Mouse (Mus musculus) heart, embryonic 11.5 days (tissue): ENCODE results near the gene Pfdn5. TPM values are rescaled to one million over a fixed set of nuclear protein-coding genes. Genes with fewer than 3 reads are reported as not detected.
A peak's percentile ranks its signal among the peaks of the same experiment; 100 is the strongest.

Experiments
- ATAC-seq: fragments of 200-750 bp; cut with Nextera tagmentation; replicated peaks from 2 replicates; pipeline ENCODE4 v1.8.0; 2017; ENCODE audit warnings: moderate library complexity; ENCODE audit not compliant: insufficient number of reproducible peaks, low FRiP score, low TSS enrichment
- H3K27ac ChIP-seq: fragments of 300-500 bp; sonication (generic); 2 replicates; pipeline ENCODE4 v1.5.1; 2014; ENCODE audit warnings: mild to moderate bottlenecking, low read depth, low read length
- H3K27me3 ChIP-seq: fragments of 300-500 bp; sonication (generic); 2 replicates; pipeline ENCODE4 v1.6.1; 2014; ENCODE audit warnings: mild to moderate bottlenecking, low read length, mixed read lengths; ENCODE audit not compliant: control insufficient read depth, insufficient read depth
- H3K36me3 ChIP-seq: fragments of 300-500 bp; sonication (generic); 2 replicates; pipeline ENCODE4 v1.6.1; 2014; ENCODE audit warnings: mild to moderate bottlenecking, low read length, moderate library complexity, mixed read lengths; ENCODE audit not compliant: control insufficient read depth, insufficient read depth
- H3K4me1 ChIP-seq: fragments of 300-500 bp; sonication (generic); 2 replicates; pipeline ENCODE4 v1.6.1; 2014; ENCODE audit warnings: low read length; ENCODE audit not compliant: control insufficient read depth, insufficient read depth
- H3K4me2 ChIP-seq: fragments of 300-500 bp; sonication (generic); 2 replicates; pipeline ENCODE4 v1.6.1; 2014; ENCODE audit warnings: mild to moderate bottlenecking, moderate library complexity
- H3K4me3 ChIP-seq: fragments of 300-500 bp; sonication (generic); 2 replicates; pipeline ENCODE4 v1.5.1; 2014; ENCODE audit warnings: low read depth, low read length
- H3K9ac ChIP-seq: fragments of 300-500 bp; sonication (generic); 2 replicates; pipeline ENCODE4 v1.6.1; 2014; ENCODE audit warnings: mild to moderate bottlenecking, low read depth, low read length, moderate library complexity
- H3K9me3 ChIP-seq: fragments of 300-500 bp; sonication (generic); replicated peaks from 2 replicates; pipeline ENCODE4 v1.6.1; 2016; ENCODE audit warnings: low read length; ENCODE audit not compliant: control insufficient read depth
- WGBS: fragments of 180-500 bp; shearing (Covaris S2); extraction: QIAGEN DNeasy Blood & Tissue Kit; methylation state at CpG from one replicate; pipeline ENCODE4 v1.1.7; 2014; ENCODE audit not compliant: insufficient replicate concordance; 5-methylcytosine and 5-hydroxymethylcytosine counted together
- polyA plus RNA-seq: library from polyadenylated mRNA; unstranded; fragments of >200 nt; fragmentation: Nextera tagmentation; extraction: Ambion mirVana; gene quantifications from 2 replicates; pipeline ENCODE4 v1.2.1, GENCODE M21; 2014

The Pfdn5 gene
- polyA plus RNA-seq, 1 experiment from 2014 or later = 350 TPM

DNA sequence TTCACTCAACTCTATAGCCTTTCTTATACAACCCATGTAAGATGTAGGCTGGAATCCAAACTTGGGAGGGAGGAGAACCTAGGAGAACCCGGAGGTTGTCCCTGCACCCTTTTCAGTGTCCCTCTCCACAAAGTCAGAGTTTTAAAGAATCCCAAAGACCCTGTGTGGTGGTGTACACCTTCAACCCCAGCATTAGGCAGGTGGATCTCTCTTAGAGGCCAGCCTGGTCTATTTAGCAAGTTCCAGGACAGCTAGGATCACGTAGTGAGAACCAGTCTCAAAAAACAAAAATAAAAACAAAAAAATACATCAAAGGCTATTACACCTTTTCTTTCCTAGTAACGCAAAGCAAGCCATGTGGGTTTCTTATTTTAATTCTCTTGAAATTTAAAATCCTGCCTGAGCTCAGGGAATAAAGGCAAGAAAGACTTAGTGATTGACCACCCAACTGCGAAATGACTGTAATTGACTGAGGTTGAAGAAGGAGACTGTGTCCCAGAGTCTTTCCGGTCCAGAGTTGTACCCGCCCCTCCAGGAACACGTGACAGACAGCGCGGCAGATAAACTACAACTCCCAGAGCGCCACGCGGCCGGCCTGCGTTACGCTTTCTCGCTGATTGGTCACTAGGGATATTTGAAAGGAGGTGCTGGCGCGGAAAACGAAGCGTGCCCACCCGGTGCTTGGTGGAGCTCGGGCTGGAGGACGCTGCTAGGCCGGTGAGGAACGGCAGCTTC, 30.1 kb upstream of the Pfdn5 start, which contains the start of gene Espl1:
Espl1 (plus strand) TSS at position 634 of the 735 bp plus-strand sequence.
- ATAC-seq = peak; percentile 94
- 7% methylated on average over 25 of the region's 25 CpGs for WGBS

DNA sequence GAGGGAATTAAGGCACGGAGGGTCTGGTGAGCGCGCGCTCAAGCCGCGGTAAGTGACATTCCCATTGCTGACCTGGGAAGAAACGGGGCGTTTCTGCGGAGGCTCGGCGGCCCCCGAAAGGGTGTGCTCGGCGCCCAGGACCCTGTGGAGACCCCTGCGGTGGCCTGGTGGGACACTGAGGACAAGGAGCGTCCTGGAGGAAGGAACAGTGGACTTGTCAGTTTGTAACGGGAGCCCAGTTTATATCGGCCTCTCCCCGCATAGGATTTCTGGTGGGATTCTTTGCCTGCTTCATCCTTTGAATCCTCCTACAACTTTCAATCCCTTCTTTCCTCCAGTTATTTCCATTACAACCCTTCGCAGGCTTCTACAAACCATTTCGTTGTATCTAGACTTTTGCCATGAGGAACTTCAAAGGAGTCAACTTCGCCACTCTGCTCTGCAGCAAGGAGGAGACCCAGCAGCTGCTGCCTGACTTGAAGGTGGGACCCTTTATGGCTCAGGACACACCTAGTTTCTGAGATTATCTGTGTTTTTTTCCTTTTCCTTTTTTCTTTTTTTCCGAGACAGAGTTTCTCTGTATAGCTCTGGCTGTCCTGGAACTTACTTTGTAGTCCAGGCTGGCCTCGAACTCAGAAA, 29.4 kb upstream of the Pfdn5 start:
- 0 out of 2 replicates have a peak, but pooled peaks have one; percentile 17 for ATAC-seq
- H3K27ac ChIP-seq = 0 out of 2 replicates have a peak overlapping the region, but pooled peaks have one; percentile 12
- H3K27me3 ChIP-seq = no peaks in the 10 kb centered on the region
- peak overlapping the region; percentile 75 for H3K4me3 ChIP-seq
- H3K9ac ChIP-seq = peak overlapping the region; percentile 75
- H3K4me2 ChIP-seq = peak overlapping the region; percentile 82
- WGBS = 3% methylated on average over 24 of the region's 24 CpGs
- 0 out of 2 replicates have a peak, but pooled peaks cover 3% of the 10 kb centered on the region for H3K4me1 ChIP-seq
- peaks cover 14% of the 10 kb centered on the region for H3K36me3 ChIP-seq
- no peaks in the 10 kb centered on the region for H3K9me3 ChIP-seq

More for the DNA sequence above, 30.1 kb upstream of the Pfdn5 start, which contains the start of gene Espl1:
- Histone ChIP-seq H3K27ac (0 out of 2 replicates have a peak within 1 kb of the TSS, but pooled peaks have one; percentile 12), H3K9ac (peak within 1 kb of the TSS; percentile 75), H3K4me2 (peak within 1 kb of the TSS; percentile 82), H3K4me1 (0 out of 2 replicates have a peak, but pooled peaks cover 3% of the 10 kb centered on the region), H3K9me3 (no peaks in the 10 kb centered on the region), H3K4me3 (peak within 1 kb of the TSS; percentile 75), H3K27me3 (no peaks in the 10 kb centered on the region), H3K36me3 (peaks cover 14% of the 10 kb centered on the region)

DNA sequence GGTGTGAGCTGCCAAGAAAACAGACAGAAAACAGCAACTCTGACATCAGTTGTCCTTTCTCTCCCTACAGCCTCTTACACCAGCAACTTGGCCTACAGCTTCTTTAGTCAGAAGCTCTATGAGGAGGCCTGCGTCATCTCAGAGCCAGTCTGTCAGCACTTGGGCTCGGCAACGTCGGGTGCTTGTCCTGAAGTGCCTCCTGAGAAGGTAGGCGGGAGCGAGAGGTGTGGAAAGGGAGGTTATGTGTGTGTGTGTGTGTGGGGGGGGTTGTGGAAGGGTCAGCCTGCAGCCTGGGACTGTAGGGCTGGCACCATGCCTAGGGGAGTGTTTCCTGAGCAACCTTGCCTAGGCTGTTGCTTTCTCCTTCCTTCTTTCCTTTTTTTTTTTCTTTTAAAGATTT, 23.4 kb upstream of the Pfdn5 start:
- H3K4me1 ChIP-seq = no peaks in the 10 kb centered on the region
- H3K27ac ChIP-seq = peak overlapping the region; percentile 29; the same call in 1 of the 2 replicates
- WGBS = 20% methylated on average over 6 of the region's 6 CpGs
- peak; percentile 67 for ATAC-seq
- H3K36me3 ChIP-seq = peaks cover 34% of the 10 kb centered on the region
- no peak overlapping the region for H3K4me2 ChIP-seq
- no peak overlapping the region for H3K9ac ChIP-seq
- H3K9me3 ChIP-seq = no peaks in the 10 kb centered on the region
- no peak overlapping the region for H3K4me3 ChIP-seq
- no peaks in the 10 kb centered on the region for H3K27me3 ChIP-seq

DNA sequence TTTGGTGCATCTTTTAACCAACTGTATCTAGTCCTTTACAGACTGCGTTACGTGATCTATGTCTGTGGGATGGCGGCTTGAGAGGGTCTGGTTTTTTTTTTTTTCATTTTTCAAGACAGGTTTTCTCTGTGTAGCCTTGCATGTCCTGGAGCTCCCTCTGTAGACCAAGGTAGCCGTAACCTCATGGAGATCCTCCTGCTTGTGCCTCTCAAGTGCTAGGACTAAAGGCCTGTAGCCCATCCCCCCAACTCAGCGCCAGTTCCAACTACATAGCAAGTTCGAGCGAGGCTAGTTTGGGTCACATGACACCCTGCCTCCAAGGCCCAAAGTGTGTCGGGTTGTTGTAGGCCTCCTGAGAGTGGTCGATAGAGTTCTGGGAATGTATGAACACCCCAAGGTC, 17.2 kb upstream of the Pfdn5 start:
- peaks cover 43% of the 10 kb centered on the region for H3K36me3 ChIP-seq
- H3K27ac ChIP-seq = no peak overlapping the region
- no peak for ATAC-seq
- no peak overlapping the region for H3K9ac ChIP-seq
- H3K4me1 ChIP-seq = no peaks in the 10 kb centered on the region
- no peak overlapping the region for H3K4me2 ChIP-seq
- no peaks in the 10 kb centered on the region for H3K9me3 ChIP-seq
- WGBS = 82% methylated on average over 9 of the region's 9 CpGs
- no peaks in the 10 kb centered on the region for H3K27me3 ChIP-seq
- no peak overlapping the region for H3K4me3 ChIP-seq

DNA sequence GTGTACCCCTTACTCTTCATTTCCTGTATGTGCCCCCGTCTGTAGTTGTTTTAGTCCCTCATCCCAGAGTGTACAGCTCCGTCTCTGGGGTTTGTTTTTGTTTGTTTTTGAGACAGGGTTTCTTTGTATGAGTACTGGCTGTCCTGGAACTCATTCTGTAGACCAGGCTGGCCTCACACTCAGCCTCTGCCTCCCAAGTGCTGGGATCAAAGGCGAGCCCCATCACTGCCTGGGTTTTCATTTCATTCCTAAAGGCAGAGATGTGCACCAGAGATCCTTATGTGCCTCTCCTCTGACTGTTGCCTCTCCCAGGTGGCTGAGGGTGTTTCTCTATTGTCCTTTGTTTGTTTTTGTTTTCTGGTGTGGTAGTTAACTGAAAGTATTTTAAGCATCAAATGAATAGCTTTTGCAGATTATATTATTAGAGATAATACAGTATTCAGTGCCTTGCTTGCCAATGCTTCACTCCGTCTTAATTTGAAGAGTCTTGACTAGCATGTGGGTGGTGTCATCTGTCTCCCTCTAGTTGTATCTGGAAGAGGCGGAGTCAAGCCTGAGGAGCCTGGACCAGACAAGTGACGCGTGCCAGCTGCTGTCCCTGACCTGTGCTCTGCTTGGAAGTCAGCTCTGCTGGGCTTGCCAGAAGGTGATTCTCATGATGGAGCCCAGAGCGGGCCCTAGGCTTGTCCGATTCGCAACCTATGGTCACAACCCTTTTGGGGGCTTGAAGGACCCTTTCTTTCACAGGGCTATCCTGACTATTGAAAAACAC, 15.7 kb upstream of the Pfdn5 start:
- Histone ChIP-seq H3K4me3 (no peak overlapping the region), H3K9me3 (no peaks in the 10 kb centered on the region), H3K27ac (no peak overlapping the region), H3K4me1 (no peaks in the 10 kb centered on the region), H3K36me3 (peaks cover 45% of the 10 kb centered on the region), H3K4me2 (no peak overlapping the region), H3K9ac (no peak overlapping the region), H3K27me3 (no peaks in the 10 kb centered on the region)
- WGBS = 57% methylated on average over 10 of the region's 10 CpGs
- no peak for ATAC-seq

DNA sequence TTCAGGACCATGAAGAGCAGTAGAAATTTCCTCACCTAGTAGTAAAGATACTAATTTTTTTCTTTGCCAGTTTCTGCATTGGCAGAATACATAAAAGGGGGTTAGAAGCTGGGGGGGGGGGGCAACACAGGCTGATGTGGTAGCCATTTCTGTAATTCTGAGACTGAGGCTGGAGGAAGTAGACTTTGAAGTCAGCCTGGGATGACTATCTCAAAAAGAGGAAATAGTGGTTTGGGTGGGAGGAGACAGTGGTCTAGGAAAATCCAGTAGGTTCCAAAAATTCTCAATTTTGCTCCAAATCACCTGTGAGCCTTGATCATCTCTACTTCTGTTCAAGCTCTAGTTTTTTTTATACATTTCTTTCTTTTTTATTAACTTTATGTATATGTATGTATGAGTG, 14.4 kb upstream of the Pfdn5 start:
- H3K4me2 ChIP-seq = no peak overlapping the region
- no peaks in the 10 kb centered on the region for H3K4me1 ChIP-seq
- H3K36me3 ChIP-seq = peaks cover 47% of the 10 kb centered on the region
- H3K27me3 ChIP-seq = no peaks in the 10 kb centered on the region
- H3K4me3 ChIP-seq = no peak overlapping the region
- no peak overlapping the region for H3K27ac ChIP-seq
- no peaks in the 10 kb centered on the region for H3K9me3 ChIP-seq
- no peak overlapping the region for H3K9ac ChIP-seq
- ATAC-seq = no peak

DNA sequence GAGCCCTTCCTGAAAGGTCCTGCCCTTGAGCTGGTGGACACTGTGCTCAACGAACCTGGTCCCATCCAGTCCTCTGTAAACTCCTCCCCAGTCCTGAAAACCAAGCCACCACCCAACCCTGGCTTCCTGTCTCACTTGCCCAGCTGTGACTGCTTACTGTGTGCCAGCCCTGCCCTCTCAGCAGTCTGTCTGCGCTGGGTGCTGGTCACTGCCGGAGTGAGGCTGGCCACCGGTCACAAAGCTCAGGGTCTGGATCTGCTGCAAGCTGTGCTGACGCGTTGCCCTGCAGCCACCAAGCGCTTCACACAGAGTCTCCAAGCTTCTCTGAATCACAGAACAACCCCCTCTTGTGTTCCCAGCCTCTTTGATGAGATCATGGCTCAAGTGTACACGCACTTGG, 10.6 kb upstream of the Pfdn5 start:
- 89% methylated on average over 8 of the region's 8 CpGs for WGBS
- no peak for ATAC-seq

DNA sequence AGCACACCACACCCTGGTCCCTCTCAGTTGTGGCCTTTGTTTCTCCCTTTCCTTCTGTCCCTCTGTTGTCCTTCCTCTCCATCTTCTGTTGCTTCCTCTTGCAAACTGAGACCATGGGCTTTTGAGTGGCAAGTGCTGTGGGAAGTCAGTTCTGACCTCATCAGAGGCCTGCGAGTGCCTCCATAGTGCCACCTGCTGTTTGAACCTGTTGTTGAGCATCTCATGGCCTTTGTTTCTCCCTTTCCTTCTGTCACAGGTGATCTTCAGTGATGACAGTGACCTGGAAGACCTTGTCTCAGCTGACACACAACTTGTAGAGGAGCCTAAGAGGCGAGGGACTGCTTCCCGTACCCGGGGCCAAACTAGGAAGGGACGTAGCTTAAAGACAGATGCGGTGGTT, 9.7 kb upstream of the Pfdn5 start:
- ATAC-seq = no peak
- Histone ChIP-seq H3K9ac (no peak overlapping the region), H3K4me3 (no peak overlapping the region), H3K4me2 (no peak overlapping the region), H3K27ac (no peak overlapping the region), H3K9me3 (no peaks in the 10 kb centered on the region), H3K36me3 (peaks cover 53% of the 10 kb centered on the region), H3K27me3 (no peaks in the 10 kb centered on the region), H3K4me1 (no peaks in the 10 kb centered on the region)
- 89% methylated on average over 6 of the region's 6 CpGs for WGBS

More for the DNA sequence above, 10.6 kb upstream of the Pfdn5 start:
- peaks cover 45% of the 10 kb centered on the region for H3K36me3 ChIP-seq
- no peak overlapping the region; the same call in 1 of the 2 replicates for H3K9ac ChIP-seq
- no peaks in the 10 kb centered on the region for H3K9me3 ChIP-seq
- H3K4me2 ChIP-seq = no peak overlapping the region
- no peaks in the 10 kb centered on the region for H3K4me1 ChIP-seq
- H3K27me3 ChIP-seq = no peaks in the 10 kb centered on the region
- H3K4me3 ChIP-seq = no peak overlapping the region
- no peak overlapping the region for H3K27ac ChIP-seq
